Mouse (Mus musculus): ENCODE results near the gene Myom1. TPM values are rescaled to one million over a fixed set of nuclear protein-coding genes. Genes with fewer than 3 reads are reported as not detected.

The Myom1 gene
- polyA plus RNA-seq, 1 experiment, result 2.1 TPM

DNA sequence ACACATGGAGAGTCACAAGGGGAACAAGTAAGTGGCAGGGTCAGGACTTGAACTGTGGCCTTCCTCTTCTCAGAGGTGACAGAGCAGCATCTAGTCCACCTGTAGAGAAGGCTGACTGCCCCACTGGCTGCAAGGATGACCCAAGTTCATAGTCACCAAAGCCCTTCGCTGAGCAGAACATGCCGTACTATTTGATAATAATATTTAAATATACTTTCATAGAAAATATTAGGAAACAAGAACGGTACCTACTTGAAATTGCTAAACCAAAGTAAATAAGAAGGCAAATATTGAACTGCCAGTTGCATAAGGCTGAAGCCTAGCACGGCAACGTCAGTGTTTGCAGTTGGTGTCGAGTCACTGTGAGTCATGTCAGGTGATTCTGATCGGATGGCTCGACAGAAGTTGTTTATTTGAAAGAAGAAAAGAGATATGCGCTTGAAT lies 86.6 kb downstream of the Myom1 start:
- Histone ChIP-seq H3K27ac (ENCODE audit: control insufficient read depth, insufficient read depth, low read depth, low read length) (no peak overlapping the region), H3K4me1 (ENCODE audit: control insufficient read depth, insufficient read depth, low read length) (no peaks in the 10 kb centered on the region), H3K36me3 (ENCODE audit: control insufficient read depth, insufficient read depth, low read length) (no peaks in the 10 kb centered on the region), H3K4me3 (ENCODE audit: control insufficient read depth, low read depth, low read length) (no peak overlapping the region), H3K27me3 (ENCODE audit: control insufficient read depth, insufficient read depth, low read length) (no peaks in the 10 kb centered on the region)
- no peak for TF ChIP-seq CTCF (IDR thresholded peaks at IDR 0.05; ENCODE audit: control insufficient read depth, insufficient read depth, insufficient replicate concordance, low read depth, low read length)
- TF ChIP-seq POLR2A (IDR thresholded peaks at IDR 0.05; ENCODE audit: control insufficient read depth, low read depth, low read length), result no peak

DNA sequence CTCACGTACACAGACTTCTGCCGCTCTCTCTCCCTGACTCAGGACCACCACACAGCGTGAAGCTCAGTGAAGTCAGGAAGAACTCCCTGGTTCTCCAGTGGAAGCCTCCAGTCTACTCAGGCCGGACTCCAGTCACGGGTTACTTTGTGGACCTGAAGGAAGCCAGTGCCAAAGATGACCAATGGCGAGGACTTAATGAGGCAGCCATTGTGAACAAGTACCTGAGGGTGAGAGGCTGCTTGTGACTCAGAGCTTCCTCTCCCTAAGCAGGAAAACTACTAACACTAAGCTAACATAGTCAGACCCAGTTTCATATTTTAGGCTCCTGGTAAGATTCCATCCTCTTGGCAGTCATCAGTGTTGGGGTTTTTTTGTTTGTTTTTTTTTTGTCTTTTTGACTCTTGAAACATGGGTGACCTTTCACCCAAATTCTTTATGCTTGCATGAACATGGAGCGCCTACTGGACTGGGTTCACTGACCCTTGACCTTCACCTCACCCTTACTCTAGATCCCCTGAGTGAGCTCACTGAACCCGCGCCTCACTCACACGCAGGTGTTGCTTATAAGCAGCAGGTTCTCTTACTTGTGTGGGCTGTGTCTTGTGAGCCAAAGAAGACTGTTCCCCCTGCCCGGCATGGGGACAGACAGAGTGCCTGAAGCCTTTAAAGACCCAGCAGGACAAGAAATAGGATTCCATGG lies 87.5 kb downstream of the Myom1 start:
- no peak overlapping the region for H3K4me3 ChIP-seq (ENCODE audit: control insufficient read depth, low read depth, low read length)
- no peaks in the 10 kb centered on the region for H3K27me3 ChIP-seq (ENCODE audit: control insufficient read depth, insufficient read depth, low read length)
- no peaks in the 10 kb centered on the region for H3K36me3 ChIP-seq (ENCODE audit: control insufficient read depth, insufficient read depth, low read length)
- TF ChIP-seq CTCF (IDR thresholded peaks at IDR 0.05; ENCODE audit: control insufficient read depth, insufficient read depth, insufficient replicate concordance, low read depth, low read length) (no peak), POLR2A (IDR thresholded peaks at IDR 0.05; ENCODE audit: control insufficient read depth, low read depth, low read length) (no peak)
- H3K27ac ChIP-seq (ENCODE audit: control insufficient read depth, insufficient read depth, low read depth, low read length), result no peak overlapping the region
- no peaks in the 10 kb centered on the region for H3K4me1 ChIP-seq (ENCODE audit: control insufficient read depth, insufficient read depth, low read length)

DNA sequence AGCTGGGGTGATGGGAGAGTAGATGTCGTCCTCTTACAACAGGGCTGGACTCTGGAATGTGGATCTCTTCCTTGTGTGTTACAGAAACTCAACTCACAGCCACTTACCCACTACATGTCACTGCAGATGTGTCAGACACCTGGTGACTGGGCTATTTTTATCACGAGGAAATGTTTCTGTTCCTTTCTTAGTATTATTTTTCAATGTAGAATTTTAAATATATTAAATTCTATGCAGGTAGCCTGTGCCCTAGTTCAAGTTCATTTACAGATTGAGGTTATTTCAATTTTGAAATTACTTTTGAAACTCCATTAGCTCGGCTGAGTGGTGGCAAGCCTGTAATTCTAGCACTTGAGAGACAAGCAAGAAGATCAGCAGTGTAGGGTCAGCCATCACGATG lies 88.6 kb downstream of the Myom1 start:
- H3K4me1 ChIP-seq (ENCODE audit: control insufficient read depth, insufficient read depth, low read length), result no peaks in the 10 kb centered on the region
- H3K27me3 ChIP-seq (ENCODE audit: control insufficient read depth, insufficient read depth, low read length), result no peaks in the 10 kb centered on the region
- TF ChIP-seq POLR2A (IDR thresholded peaks at IDR 0.05; ENCODE audit: control insufficient read depth, low read depth, low read length) (no peak), CTCF (IDR thresholded peaks at IDR 0.05; ENCODE audit: control insufficient read depth, insufficient read depth, insufficient replicate concordance, low read depth, low read length) (no peak)
- H3K27ac ChIP-seq (ENCODE audit: control insufficient read depth, insufficient read depth, low read depth, low read length), result no peak overlapping the region
- H3K4me3 ChIP-seq (ENCODE audit: control insufficient read depth, low read depth, low read length), result no peak overlapping the region
- no peaks in the 10 kb centered on the region for H3K36me3 ChIP-seq (ENCODE audit: control insufficient read depth, insufficient read depth, low read length)

DNA sequence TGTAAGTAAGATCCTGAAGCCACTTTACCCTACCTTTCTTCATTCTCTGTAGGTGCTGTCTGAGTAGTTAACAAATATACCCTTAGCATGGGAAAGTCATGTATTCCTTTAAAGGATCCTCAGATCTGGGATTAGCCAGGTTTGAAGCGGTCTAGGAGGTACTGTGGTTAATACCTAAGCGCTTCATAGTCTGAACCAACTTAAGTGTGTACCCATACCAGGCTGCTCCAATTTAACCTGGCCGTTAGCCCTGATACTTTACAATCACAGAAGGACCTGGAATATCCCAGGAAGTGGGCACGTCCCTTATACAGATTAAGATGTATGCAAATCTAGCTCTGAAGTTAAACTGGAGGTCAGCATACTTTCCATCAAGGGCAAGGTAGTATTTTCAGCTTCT lies 89.9 kb downstream of the Myom1 start:
- TF ChIP-seq CTCF (IDR thresholded peaks at IDR 0.05; ENCODE audit: control insufficient read depth, insufficient read depth, insufficient replicate concordance, low read depth, low read length), result no peak
- no peak for TF ChIP-seq POLR2A (IDR thresholded peaks at IDR 0.05; ENCODE audit: control insufficient read depth, low read depth, low read length)
- no peaks in the 10 kb centered on the region for H3K27me3 ChIP-seq (ENCODE audit: control insufficient read depth, insufficient read depth, low read length)
- H3K36me3 ChIP-seq (ENCODE audit: control insufficient read depth, insufficient read depth, low read length), result no peaks in the 10 kb centered on the region
- H3K4me3 ChIP-seq (ENCODE audit: control insufficient read depth, low read depth, low read length), result no peak overlapping the region
- no peak overlapping the region for H3K27ac ChIP-seq (ENCODE audit: control insufficient read depth, insufficient read depth, low read depth, low read length)
- H3K4me1 ChIP-seq (ENCODE audit: control insufficient read depth, insufficient read depth, low read length), result no peaks in the 10 kb centered on the region

DNA sequence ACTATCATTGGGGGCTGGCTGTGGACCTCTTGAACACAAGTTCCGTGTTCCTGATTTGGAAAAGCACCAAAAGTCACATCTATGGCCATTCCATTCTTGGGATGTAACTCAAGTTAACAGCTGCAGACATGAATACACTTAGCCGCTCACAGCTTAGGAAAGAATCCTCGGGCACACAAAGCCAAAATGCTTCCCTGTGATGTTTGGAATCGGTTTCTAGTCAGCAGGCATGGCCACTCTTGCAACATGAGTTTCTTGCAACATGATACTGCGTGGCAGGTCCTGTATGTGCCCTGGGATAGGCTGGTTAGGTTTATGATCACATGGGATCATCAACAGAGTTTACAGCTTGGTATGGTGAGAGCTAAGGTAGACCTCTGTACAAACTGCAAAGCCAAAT lies 91.4 kb downstream of the Myom1 start:
- TF ChIP-seq POLR2A (IDR thresholded peaks at IDR 0.05; ENCODE audit: control insufficient read depth, low read depth, low read length) (no peak), CTCF (IDR thresholded peaks at IDR 0.05; ENCODE audit: control insufficient read depth, insufficient read depth, insufficient replicate concordance, low read depth, low read length) (no peak)
- no peaks in the 10 kb centered on the region for H3K27me3 ChIP-seq (ENCODE audit: control insufficient read depth, insufficient read depth, low read length)
- no peak overlapping the region for H3K27ac ChIP-seq (ENCODE audit: control insufficient read depth, insufficient read depth, low read depth, low read length)
- no peaks in the 10 kb centered on the region for H3K36me3 ChIP-seq (ENCODE audit: control insufficient read depth, insufficient read depth, low read length)
- no peak overlapping the region for H3K4me3 ChIP-seq (ENCODE audit: control insufficient read depth, low read depth, low read length)
- H3K4me1 ChIP-seq (ENCODE audit: control insufficient read depth, insufficient read depth, low read length), result no peaks in the 10 kb centered on the region

DNA sequence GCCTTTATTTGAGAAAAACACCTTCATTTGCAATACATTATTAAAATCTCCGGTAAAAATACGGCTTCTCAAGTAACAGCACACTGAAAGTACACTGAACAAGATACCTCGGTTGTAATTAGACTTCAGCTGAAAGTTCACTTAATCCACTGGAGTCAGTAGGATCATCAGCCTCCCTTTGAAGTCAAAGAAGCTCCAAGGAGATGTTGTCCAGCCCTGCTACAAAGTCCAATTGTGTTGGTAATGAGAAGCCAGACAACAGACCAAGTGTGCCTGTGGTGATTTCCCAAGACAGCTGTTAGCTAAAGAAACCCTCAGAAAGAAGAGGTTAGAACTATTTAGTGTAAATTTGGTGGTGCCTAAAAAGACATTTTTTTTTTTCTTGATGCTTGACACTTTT lies 92.0 kb downstream of the Myom1 start:
- Histone ChIP-seq H3K4me1 (ENCODE audit: control insufficient read depth, insufficient read depth, low read length) (no peaks in the 10 kb centered on the region), H3K27me3 (ENCODE audit: control insufficient read depth, insufficient read depth, low read length) (no peaks in the 10 kb centered on the region), H3K4me3 (ENCODE audit: control insufficient read depth, low read depth, low read length) (no peak overlapping the region), H3K27ac (ENCODE audit: control insufficient read depth, insufficient read depth, low read depth, low read length) (no peak overlapping the region), H3K36me3 (ENCODE audit: control insufficient read depth, insufficient read depth, low read length) (no peaks in the 10 kb centered on the region)
- no peak for TF ChIP-seq POLR2A (IDR thresholded peaks at IDR 0.05; ENCODE audit: control insufficient read depth, low read depth, low read length)
- TF ChIP-seq CTCF (IDR thresholded peaks at IDR 0.05; ENCODE audit: control insufficient read depth, insufficient read depth, insufficient replicate concordance, low read depth, low read length), result no peak

DNA sequence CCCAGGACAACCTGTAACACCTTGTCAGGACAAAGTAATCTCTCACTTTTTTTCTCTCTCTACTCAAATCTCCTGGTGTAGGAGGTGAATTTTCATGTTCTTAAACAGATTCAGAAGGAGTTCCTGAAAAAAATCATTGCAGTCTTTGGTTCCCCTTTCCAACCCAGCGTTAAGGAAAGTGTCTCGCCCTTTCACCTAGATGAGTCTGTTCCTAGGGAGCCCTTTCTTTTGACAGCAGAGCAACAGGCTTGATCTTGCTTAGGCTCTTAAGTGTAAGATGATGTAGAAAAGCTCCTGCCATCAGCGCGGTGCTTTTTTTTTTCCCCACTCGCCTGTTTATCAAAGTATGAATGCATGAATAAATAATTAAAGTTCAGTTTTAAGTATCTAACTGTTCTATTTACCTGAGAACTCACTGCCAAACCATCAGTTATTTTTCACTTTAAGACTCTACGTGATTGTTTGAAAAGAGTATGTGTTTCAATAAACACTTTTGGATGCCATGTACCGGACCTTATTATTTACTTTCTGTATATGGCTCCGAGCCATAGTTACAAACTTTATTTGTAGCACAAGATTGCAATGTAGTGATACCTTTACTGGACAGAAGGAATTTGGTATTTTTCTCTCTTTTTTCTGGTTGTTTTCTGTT lies 94.2 kb downstream of the Myom1 start:
- H3K36me3 ChIP-seq (ENCODE audit: control insufficient read depth, insufficient read depth, low read length), result no peaks in the 10 kb centered on the region
- TF ChIP-seq CTCF (IDR thresholded peaks at IDR 0.05; ENCODE audit: control insufficient read depth, insufficient read depth, insufficient replicate concordance, low read depth, low read length) (no peak), POLR2A (IDR thresholded peaks at IDR 0.05; ENCODE audit: control insufficient read depth, low read depth, low read length) (no peak)

More for the DNA sequence above, 94.2 kb downstream of the Myom1 start:
- H3K27me3 ChIP-seq (ENCODE audit: control insufficient read depth, insufficient read depth, low read length), result no peaks in the 10 kb centered on the region
- no peak overlapping the region for H3K27ac ChIP-seq (ENCODE audit: control insufficient read depth, insufficient read depth, low read depth, low read length)
- no peaks in the 10 kb centered on the region for H3K4me1 ChIP-seq (ENCODE audit: control insufficient read depth, insufficient read depth, low read length)
- H3K4me3 ChIP-seq (ENCODE audit: control insufficient read depth, low read depth, low read length), result no peak overlapping the region
